Mouse (Mus musculus): ENCODE measurements around the gene Rgs19.

DNA sequence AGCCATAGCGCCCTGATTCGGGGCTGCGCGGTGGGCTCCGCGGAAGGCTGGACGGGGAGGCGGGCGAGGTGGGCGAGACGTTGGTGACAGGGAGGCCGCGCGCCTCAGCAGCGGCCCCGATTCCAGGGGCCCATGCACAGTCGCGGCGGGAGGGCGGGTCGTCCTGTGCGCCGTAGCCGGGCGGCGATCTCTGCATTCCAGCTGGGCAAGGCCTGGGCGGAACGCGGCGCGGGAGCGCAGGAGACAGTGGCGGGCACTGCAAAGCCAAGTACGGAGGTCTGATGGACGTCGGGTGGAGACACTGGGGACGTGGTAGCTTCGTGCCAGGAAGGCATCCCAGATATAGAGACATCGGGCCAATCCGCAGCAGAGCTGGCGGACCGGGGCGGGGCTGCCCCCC lies 22.5 kb downstream of the Rgs19 start, which contains the start of gene Sox18:
- TF ChIP-seq CTCF (IDR thresholded peaks at IDR 0.05; ENCODE audit: extremely low read depth, insufficient read depth, insufficient read length, insufficient replicate concordance) (no peak), POLR2A (IDR thresholded peaks at IDR 0.05; ENCODE audit: low read depth, low read length) (no peak; the same call in 1 of the 2 replicates)
